Mouse (Mus musculus): Measurements from ENCODE around the gene Unkl. TPM values are rescaled to one million over a fixed set of nuclear protein-coding genes. Genes with fewer than 3 reads are reported as not detected.

Gene Unkl
- polyA plus RNA-seq, 1 experiment from 2014 or later = 5.8 TPM

DNA sequence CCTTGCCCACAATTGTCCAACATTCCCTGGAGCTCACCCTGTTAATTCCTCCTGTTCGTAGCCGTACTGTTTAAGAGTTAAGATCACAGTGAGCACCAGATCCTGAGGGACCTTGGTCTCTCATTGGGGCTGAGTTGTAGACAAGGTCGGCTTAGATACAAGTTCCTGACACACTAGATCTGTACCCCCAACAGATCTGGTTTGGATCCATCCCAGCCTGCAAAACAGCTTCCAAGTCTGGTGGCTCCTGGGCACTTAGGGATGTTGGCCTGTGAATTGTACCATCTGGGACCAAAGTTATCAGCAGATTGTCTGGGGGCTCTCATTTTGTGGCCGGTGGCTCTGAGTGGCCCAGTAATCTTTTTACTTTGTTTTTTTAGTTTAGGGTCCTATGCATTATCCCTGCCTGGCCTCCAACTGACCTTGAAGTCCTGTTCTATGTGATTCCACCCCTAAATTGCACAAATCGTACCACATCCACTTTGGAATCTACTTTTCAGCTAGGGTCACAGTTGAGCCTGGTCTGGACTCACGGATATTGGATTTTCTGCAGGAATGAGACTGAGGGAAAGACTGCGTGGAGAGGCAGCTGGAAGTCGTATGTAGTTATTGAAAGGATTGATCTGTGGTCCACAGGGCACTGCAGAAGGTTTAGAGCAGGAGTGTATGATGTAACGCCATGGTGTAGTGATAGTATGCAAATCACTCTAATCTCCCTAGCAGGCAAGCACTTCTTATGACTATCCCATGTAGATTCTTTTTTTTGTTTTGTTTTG is 86.6 kb downstream of the Unkl start, which contains the start of gene Ube2i:
TSS of gene Ube2i (minus strand) at position 52 of the 776 bp plus-strand sequence.
- Histone ChIP-seq H3K27me3 (replicated peaks; ENCODE audit: control insufficient read depth, insufficient read depth, low read length) (no peaks in the 10 kb centered on the region), H3K4me1 (ENCODE audit: control insufficient read depth, insufficient read depth, low read length) (peaks cover 14% of the 10 kb centered on the region), H3K36me3 (ENCODE audit: control insufficient read depth, insufficient read depth, low read length) (peaks cover 13% of the 10 kb centered on the region), H3K4me3 (ENCODE audit: low read depth, low read length) (peak within 1 kb of the TSS; percentile 99), H3K9ac (ENCODE audit: low read depth, low read length) (peak within 1 kb of the TSS; percentile 100), H3K27ac (replicated peaks; ENCODE audit: low read depth, low read length) (peak within 1 kb of the TSS; percentile 99), H3K9me3 (ENCODE audit: control insufficient read depth, low read length) (no peaks in the 10 kb centered on the region), H3K4me2 (ENCODE audit: low read depth, low read length) (peak within 1 kb of the TSS; percentile 97)
- DNase-seq (ENCODE audit: low spot score) = no peak
- ATAC-seq (ENCODE audit: low read depth) = no peak
- WGBS = 78% methylated on average over 9 of the region's 9 CpGs

DNA sequence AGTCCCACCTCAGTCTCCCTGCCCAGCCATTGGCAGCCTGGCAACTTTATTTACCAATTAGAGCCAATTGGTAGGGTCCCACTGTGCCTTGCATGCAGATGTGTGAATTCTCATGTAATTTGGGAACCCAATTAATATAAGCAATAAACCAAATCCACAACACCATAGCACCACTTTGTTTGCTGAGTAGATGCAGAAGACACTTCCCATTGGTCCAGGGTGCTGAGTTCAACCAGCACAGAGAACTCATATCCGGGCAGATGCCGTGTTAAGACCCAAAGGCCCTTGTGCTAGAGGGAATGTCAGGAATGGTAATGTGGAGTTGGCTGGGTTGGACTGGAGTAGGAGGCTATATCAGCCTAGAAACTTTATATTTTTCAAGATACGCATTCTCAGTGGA is 87.6 kb downstream of the Unkl start:
- DNase-seq (ENCODE audit: low spot score) (no peak), ATAC-seq (ENCODE audit: low read depth) (no peak)
- no peak overlapping the region for H3K4me2 ChIP-seq (ENCODE audit: low read depth, low read length)
- no peak overlapping the region for H3K9ac ChIP-seq (ENCODE audit: low read depth, low read length)
- H3K36me3 ChIP-seq (ENCODE audit: control insufficient read depth, insufficient read depth, low read length) = peaks cover 4% of the 10 kb centered on the region
- H3K4me1 ChIP-seq (ENCODE audit: control insufficient read depth, insufficient read depth, low read length) = peaks cover 14% of the 10 kb centered on the region
- 91% methylated on average over 3 of the region's 3 CpGs for WGBS
- no peaks in the 10 kb centered on the region for H3K9me3 ChIP-seq (ENCODE audit: control insufficient read depth, low read length)
- H3K27ac ChIP-seq (replicated peaks; ENCODE audit: low read depth, low read length) = no peak overlapping the region
- H3K27me3 ChIP-seq (replicated peaks; ENCODE audit: control insufficient read depth, insufficient read depth, low read length) = no peaks in the 10 kb centered on the region
- no peak overlapping the region for H3K4me3 ChIP-seq (ENCODE audit: low read depth, low read length)

DNA sequence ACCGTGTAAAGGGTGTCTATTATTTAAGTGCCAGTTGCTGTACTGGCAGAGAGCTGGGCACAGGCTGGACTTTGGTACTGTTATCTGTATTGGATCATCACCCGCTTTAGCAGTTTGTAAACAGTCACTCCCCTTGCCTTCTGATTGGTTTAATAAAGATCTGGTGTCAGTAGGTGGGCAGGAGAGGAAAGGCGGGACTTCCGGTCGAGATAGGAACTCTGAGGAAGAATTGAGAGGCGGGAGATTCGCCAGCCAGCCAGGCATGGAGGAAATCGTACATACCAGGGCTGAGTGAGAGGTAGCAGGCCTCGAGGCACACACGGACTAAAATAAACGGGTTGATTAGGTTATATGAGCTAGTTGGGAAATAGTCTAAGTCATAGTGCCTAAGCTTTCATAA is 93.9 kb downstream of the Unkl start:
- H3K4me3 ChIP-seq (ENCODE audit: low read depth, low read length) = no peak overlapping the region
- no peaks in the 10 kb centered on the region for H3K4me1 ChIP-seq (ENCODE audit: control insufficient read depth, insufficient read depth, low read length)
- WGBS = 42% methylated on average over 11 of the region's 11 CpGs
- H3K9ac ChIP-seq (ENCODE audit: low read depth, low read length) = no peak overlapping the region
- H3K27me3 ChIP-seq (replicated peaks; ENCODE audit: control insufficient read depth, insufficient read depth, low read length) = no peaks in the 10 kb centered on the region
- DNase-seq (ENCODE audit: low spot score) = no peak
- no peak for ATAC-seq (ENCODE audit: low read depth)
- H3K36me3 ChIP-seq (ENCODE audit: control insufficient read depth, insufficient read depth, low read length) = no peaks in the 10 kb centered on the region
- no peak overlapping the region for H3K27ac ChIP-seq (replicated peaks; ENCODE audit: low read depth, low read length)
- H3K9me3 ChIP-seq (ENCODE audit: control insufficient read depth, low read length) = 0 out of 2 replicates have a peak, but pooled peaks cover 3% of the 10 kb centered on the region
- no peak overlapping the region for H3K4me2 ChIP-seq (ENCODE audit: low read depth, low read length)

Small RNAs within 50 kb of the gene (microRNA-seq; reads per million reads assigned to microRNA genes)
- 0.50 reads per million for gene Mir3547 (ENCODE audit: borderline number of aligned reads)

Other genes with a start within 250 kb of the Unkl start
- 83.6 and 95.6 TPM in 2 replicates for gene Jpt2, start 227.7 kb upstream of the Unkl start, polyA plus RNA-seq (2014; fragmentation: Nextera tagmentation; extraction: Ambion mirVana)
- 7.1 and 7.7 TPM in 2 replicates for gene Cramp1l, start 172.6 kb upstream of the Unkl start, polyA plus RNA-seq (2014; fragmentation: Nextera tagmentation; extraction: Ambion mirVana)
- gene Ift140, start 172.3 kb upstream of the Unkl start, polyA plus RNA-seq (2014; fragmentation: Nextera tagmentation; extraction: Ambion mirVana) = 13.9 and 17.5 TPM in 2 replicates
- 22.6 and 23.2 TPM in 2 replicates for gene Tmem204, start 104.8 kb upstream of the Unkl start, polyA plus RNA-seq (2014; fragmentation: Nextera tagmentation; extraction: Ambion mirVana)
- gene Telo2, start 72.4 kb upstream of the Unkl start, polyA plus RNA-seq (2014; fragmentation: Nextera tagmentation; extraction: Ambion mirVana) = 24.8 and 37.2 TPM in 2 replicates
- 1.8 and 2.9 TPM in 2 replicates for gene Ptx4, start 67.6 kb upstream of the Unkl start, polyA plus RNA-seq (2014; fragmentation: Nextera tagmentation; extraction: Ambion mirVana)
- 21.4 and 22.6 TPM in 2 replicates for gene Clcn7, start 55.0 kb upstream of the Unkl start, polyA plus RNA-seq (2014; fragmentation: Nextera tagmentation; extraction: Ambion mirVana)
- not detected in 2 replicates for gene Ccdc154, start 25.9 kb upstream of the Unkl start, polyA plus RNA-seq (2014; fragmentation: Nextera tagmentation; extraction: Ambion mirVana)
- 0.25 TPM in 1 of 2 replicates, not detected in the other for gene Gm38655, start 12.9 kb upstream of the Unkl start, polyA plus RNA-seq (2014; fragmentation: Nextera tagmentation; extraction: Ambion mirVana)
- gene BC003965, start 3.8 kb upstream of the Unkl start, polyA plus RNA-seq (2014; fragmentation: Nextera tagmentation; extraction: Ambion mirVana) = 28.1 and 29.2 TPM in 2 replicates
- 32.4 and 34.9 TPM in 2 replicates for gene Gnptg, start 51.7 kb downstream of the Unkl start, polyA plus RNA-seq (2014; fragmentation: Nextera tagmentation; extraction: Ambion mirVana)
- gene Tsr3, start 51.8 kb downstream of the Unkl start, polyA plus RNA-seq (2014; fragmentation: Nextera tagmentation; extraction: Ambion mirVana) = 39.1 and 48.7 TPM in 2 replicates
- 0.42 and 1.1 TPM in 2 replicates for gene Baiap3, start 68.0 kb downstream of the Unkl start, polyA plus RNA-seq (2014; fragmentation: Nextera tagmentation; extraction: Ambion mirVana)
- gene Ube2i, start 86.2 kb downstream of the Unkl start, polyA plus RNA-seq (2014; fragmentation: Nextera tagmentation; extraction: Ambion mirVana) = 482 and 517 TPM in 2 replicates
- gene Prss34, start 110.0 kb downstream of the Unkl start, polyA plus RNA-seq (2014; fragmentation: Nextera tagmentation; extraction: Ambion mirVana) = 3.1 and 4.4 TPM in 2 replicates
- gene Prss28, start 120.2 kb downstream of the Unkl start, polyA plus RNA-seq (2014; fragmentation: Nextera tagmentation; extraction: Ambion mirVana) = not detected in 2 replicates
- not detected in 2 replicates for gene Prss29, start 130.3 kb downstream of the Unkl start, polyA plus RNA-seq (2014; fragmentation: Nextera tagmentation; extraction: Ambion mirVana)
- gene Tpsab1, start 157.2 kb downstream of the Unkl start, polyA plus RNA-seq (2014; fragmentation: Nextera tagmentation; extraction: Ambion mirVana) = 0.94 and 1.0 TPM in 2 replicates
- 47.8 and 101 TPM in 2 replicates for gene Tpsb2, start 177.9 kb downstream of the Unkl start, polyA plus RNA-seq (2014; fragmentation: Nextera tagmentation; extraction: Ambion mirVana)
- 8.0 and 9.5 TPM in 2 replicates for gene Tpsg1, start 180.9 kb downstream of the Unkl start, polyA plus RNA-seq (2014; fragmentation: Nextera tagmentation; extraction: Ambion mirVana)
- 4.9 and 5.2 TPM in 2 replicates for gene Cacna1h, start 245.4 kb downstream of the Unkl start, polyA plus RNA-seq (2014; fragmentation: Nextera tagmentation; extraction: Ambion mirVana)